Mouse (Mus musculus) c-Kit-positive CD71-positive TER-119-negative erythroid progenitor cells, embryonic 14.5 days (primary cell): Measurements from ENCODE around the gene Mul1.

ENCODE experiments used
- DNase-seq: peaks from one replicate; pipeline ENCODE4 v3.0.0-alpha.2; 2013; ENCODE audit warnings: low read depth

Mul1 gene

GRCm38 (mm10) chr4:138462971-138463831, 28.7 kb downstream of the Mul1 start:
- no peak for DNase-seq

GRCm38 (mm10) chr4:138463832-138464487, 29.5 kb downstream of the Mul1 start:
- no peak for DNase-seq

- DNase-seq: no peak
These were observed 30.3 kb downstream of the Mul1 start for GRCm38 (mm10) chr4:138464667-138465353.

- no peak for DNase-seq
These were observed 31.0 kb downstream of the Mul1 start for GRCm38 (mm10) chr4:138465446-138465845.

GRCm38 (mm10) chr4:138466690-138467089, 32.2 kb downstream of the Mul1 start:
- no peak for DNase-seq

- no peak for DNase-seq
These were observed 33.0 kb downstream of the Mul1 start for GRCm38 (mm10) chr4:138467451-138467850.

GRCm38 (mm10) chr4:138469080-138469479, 34.6 kb downstream of the Mul1 start:
- DNase-seq: no peak

GRCm38 (mm10) chr4:138471241-138471640, 36.8 kb downstream of the Mul1 start:
- DNase-seq: no peak

- no peak for DNase-seq
These were observed 45.1 kb downstream of the Mul1 start for GRCm38 (mm10) chr4:138479595-138479994.

GRCm38 (mm10) chr4:138480962-138481361, 46.5 kb downstream of the Mul1 start:
- no peak for DNase-seq

GRCm38 (mm10) chr4:138482721-138483120, 48.2 kb downstream of the Mul1 start:
- DNase-seq: no peak

GRCm38 (mm10) chr4:138488241-138488640, 53.8 kb downstream of the Mul1 start:
- DNase-seq: no peak

GRCm38 (mm10) chr4:138491088-138491487, 56.6 kb downstream of the Mul1 start:
- DNase-seq: no peak
